Mouse (Mus musculus): ENCODE measurements at regions not wholly inside any gene's neighbourhood (a gene's known extent, or its start where the extent isn't known, plus 50 kb on each side); places are given as distances from the start of the nearest gene placed in this dataset.

- DNase-seq (ENCODE audit: low spot score) = no peak
These were observed 51.3 kb upstream of the Mki67 start for GRCm38 (mm10) chr7:135767493-135767892.

GRCm38 (mm10) chr7:135768064-135768463 lies 51.9 kb upstream of the Mki67 start:
- DNase-seq (ENCODE audit: low spot score) = no peak

GRCm38 (mm10) chr7:135768592-135768991 lies 52.4 kb upstream of the Mki67 start:
- peak; percentile 89 for DNase-seq (ENCODE audit: low spot score)

- DNase-seq (ENCODE audit: low spot score) = no peak
These were observed 53.0 kb upstream of the Mki67 start for GRCm38 (mm10) chr7:135769082-135769673.

- DNase-seq (ENCODE audit: low spot score) = no peak
These were observed 53.9 kb upstream of the Mki67 start for GRCm38 (mm10) chr7:135770051-135770450.

- peak; percentile 52 for DNase-seq (ENCODE audit: low spot score)
These were observed 59.8 kb upstream of the Mki67 start for GRCm38 (mm10) chr7:135775832-135776433.

- DNase-seq (ENCODE audit: low spot score) = no peak
These were observed 74.0 kb upstream of the Mki67 start for GRCm38 (mm10) chr7:135790167-135790566.

- peak; percentile 84 for DNase-seq (ENCODE audit: low spot score)
These were observed 74.8 kb upstream of the Mki67 start for GRCm38 (mm10) chr7:135790978-135791377.

- no peak for DNase-seq (ENCODE audit: low spot score)
These were observed 76.0 kb upstream of the Mki67 start for GRCm38 (mm10) chr7:135791953-135792690.

GRCm38 (mm10) chr7:135792918-135793317 lies 76.8 kb upstream of the Mki67 start:
- peak; percentile 75 for DNase-seq (ENCODE audit: low spot score)

GRCm38 (mm10) chr7:135794238-135794637 lies 78.1 kb upstream of the Mki67 start:
- no peak for DNase-seq (ENCODE audit: low spot score)

- no peak for DNase-seq (ENCODE audit: low spot score)
These were observed 78.5 kb upstream of the Mki67 start for GRCm38 (mm10) chr7:135794679-135795078.

- no peak for DNase-seq (ENCODE audit: low spot score)
These were observed 82.3 kb upstream of the Mki67 start for GRCm38 (mm10) chr7:135798441-135798840.

- DNase-seq (ENCODE audit: low spot score) = no peak
These were observed 86.5 kb upstream of the Mki67 start for GRCm38 (mm10) chr7:135802598-135803121.

GRCm38 (mm10) chr7:135804730-135805129 lies 88.6 kb upstream of the Mki67 start:
- no peak for DNase-seq (ENCODE audit: low spot score)

- DNase-seq (ENCODE audit: low spot score) = no peak
These were observed 90.0 kb upstream of the Mki67 start for GRCm38 (mm10) chr7:135806139-135806538.

GRCm38 (mm10) chr7:135806673-135807072 lies 90.5 kb upstream of the Mki67 start:
- no peak for DNase-seq (ENCODE audit: low spot score)

- DNase-seq (ENCODE audit: low spot score) = no peak
These were observed 93.0 kb upstream of the Mki67 start for GRCm38 (mm10) chr7:135809167-135809566.

GRCm38 (mm10) chr7:135809751-135810379 lies 93.7 kb upstream of the Mki67 start:
- DNase-seq (ENCODE audit: low spot score) = no peak

GRCm38 (mm10) chr7:135810971-135811370 lies 94.8 kb upstream of the Mki67 start:
- DNase-seq (ENCODE audit: low spot score) = no peak

- DNase-seq (ENCODE audit: low spot score) = no peak
These were observed 97.5 kb upstream of the Mki67 start for GRCm38 (mm10) chr7:135813616-135814015.

- DNase-seq (ENCODE audit: low spot score) = no peak
These were observed 100.0 kb upstream of the Mki67 start for GRCm38 (mm10) chr7:135816191-135816590.

- no peak for DNase-seq (ENCODE audit: low spot score)
These were observed 101.7 kb upstream of the Mki67 start for GRCm38 (mm10) chr7:135817868-135818267.

Data from embryo, embryonic 10.5 days (tissue).